Mouse (Mus musculus) forebrain, embryonic 11.5 days (tissue): ENCODE measurements at regions not wholly inside any gene's neighbourhood (a gene's known extent, or its start where the extent isn't known, plus 50 kb on each side); places are given as distances from the start of the nearest gene placed in this dataset.

ENCODE experiments used
- ATAC-seq: fragments of 200-750 bp; cut with Nextera tagmentation; replicated peaks from 2 replicates; pipeline ENCODE4 v1.8.0; 2017; ENCODE audit warnings: moderate TSS enrichment; ENCODE audit not compliant: low FRiP score
- DNase-seq: peaks from one replicate; pipeline ENCODE4 v3.0.0-alpha.2; 2017; ENCODE audit warnings: low spot score
- H3K27ac ChIP-seq: fragments of 300-500 bp; sonication (generic); 2 replicates; pipeline ENCODE4 v1.5.1; 2014; ENCODE audit warnings: low read depth, low read length
- H3K27me3 ChIP-seq: fragments of 300-500 bp; sonication (generic); 2 replicates; pipeline ENCODE4 v1.6.1; 2014; ENCODE audit warnings: mild to moderate bottlenecking, low read length, mixed read lengths; ENCODE audit not compliant: control insufficient read depth, insufficient read depth
- H3K36me3 ChIP-seq: fragments of 300-500 bp; sonication (generic); 2 replicates; pipeline ENCODE4 v1.6.1; 2014; ENCODE audit warnings: mild to moderate bottlenecking, low read length, moderate library complexity, mixed read lengths; ENCODE audit not compliant: control insufficient read depth, insufficient read depth
- H3K4me1 ChIP-seq: fragments of 300-500 bp; sonication (generic); replicated peaks from 2 replicates; pipeline ENCODE4 v1.6.1; 2014; ENCODE audit warnings: low read length, mixed read lengths; ENCODE audit not compliant: control insufficient read depth, insufficient read depth
- H3K4me2 ChIP-seq: fragments of 300-500 bp; sonication (generic); 2 replicates; pipeline ENCODE4 v1.6.1; 2014; ENCODE audit warnings: low read depth, mild to moderate bottlenecking, low read length, moderate library complexity, mixed read lengths; ENCODE audit not compliant: severe bottlenecking
- H3K4me3 ChIP-seq: fragments of 300-500 bp; sonication (generic); 2 replicates; pipeline ENCODE4 v1.5.1; 2014; ENCODE audit warnings: low read depth, low read length
- H3K9ac ChIP-seq: fragments of 300-500 bp; sonication (generic); 2 replicates; pipeline ENCODE4 v1.6.1; 2014; ENCODE audit warnings: low read length
- H3K9me3 ChIP-seq: fragments of 300-500 bp; sonication (generic); 2 replicates; pipeline ENCODE4 v1.6.1; 2016; ENCODE audit warnings: low read length, mixed read lengths; ENCODE audit not compliant: control insufficient read depth
- WGBS: fragments of 180-500 bp; shearing (Covaris S2); extraction: QIAGEN DNeasy Blood & Tissue Kit; methylation state at CpG from one replicate; pipeline ENCODE4 v1.1.7; 2014; 5-methylcytosine and 5-hydroxymethylcytosine counted together

- no peaks in the 10 kb centered on the region for H3K36me3 ChIP-seq
- ATAC-seq (no peak), DNase-seq (no peak)
- no peak overlapping the region for H3K4me3 ChIP-seq
- 0 out of 2 replicates have a peak, but pooled peaks cover 4% of the 10 kb centered on the region for H3K4me1 ChIP-seq
- 92% methylated on average over 3 of the region's 3 CpGs for WGBS
- no peak overlapping the region for H3K4me2 ChIP-seq
- no peak overlapping the region for H3K9ac ChIP-seq
- H3K27ac ChIP-seq: no peak overlapping the region
- no peaks in the 10 kb centered on the region for H3K9me3 ChIP-seq
- H3K27me3 ChIP-seq: no peaks in the 10 kb centered on the region
Measured at GRCm38 (mm10) chr5:118349057-118349456, 104.0 kb downstream of the 2410131K14Rik start.

- Histone ChIP-seq H3K36me3 (no peaks in the 10 kb centered on the region), H3K9me3 (no peaks in the 10 kb centered on the region), H3K4me1 (peaks cover 2% of the 10 kb centered on the region; the same call in 1 of the 2 replicates), H3K27ac (no peak overlapping the region), H3K9ac (no peak overlapping the region), H3K27me3 (no peaks in the 10 kb centered on the region), H3K4me2 (no peak overlapping the region), H3K4me3 (no peak overlapping the region)
- no peak for DNase-seq
- no peak for ATAC-seq
- WGBS: 39% methylated on average over 1 of the region's 1 CpGs
Measured at GRCm38 (mm10) chr5:118351301-118351700, 106.3 kb downstream of the 2410131K14Rik start.

- no peak overlapping the region for H3K4me3 ChIP-seq
- ATAC-seq (no peak), DNase-seq (no peak)
- no peak overlapping the region for H3K27ac ChIP-seq
- H3K9me3 ChIP-seq: no peaks in the 10 kb centered on the region
- no peaks in the 10 kb centered on the region for H3K36me3 ChIP-seq
- H3K4me1 ChIP-seq: peaks cover 2% of the 10 kb centered on the region; the same call in 1 of the 2 replicates
- H3K9ac ChIP-seq: no peak overlapping the region
- WGBS: 92% methylated on average over 4 of the region's 4 CpGs
- H3K27me3 ChIP-seq: no peaks in the 10 kb centered on the region
- no peak overlapping the region for H3K4me2 ChIP-seq
Measured at GRCm38 (mm10) chr5:118352142-118352541, 107.1 kb downstream of the 2410131K14Rik start.

GRCm38 (mm10) chr5:118353061-118353460 lies 108.0 kb downstream of the 2410131K14Rik start:
- no peaks in the 10 kb centered on the region for H3K36me3 ChIP-seq
- H3K27me3 ChIP-seq: no peaks in the 10 kb centered on the region
- H3K9ac ChIP-seq: no peak overlapping the region
- ATAC-seq (no peak), DNase-seq (no peak)
- H3K27ac ChIP-seq: no peak overlapping the region
- no peak overlapping the region for H3K4me2 ChIP-seq
- peaks cover 2% of the 10 kb centered on the region; the same call in 1 of the 2 replicates for H3K4me1 ChIP-seq
- H3K9me3 ChIP-seq: no peaks in the 10 kb centered on the region
- WGBS: 63% methylated on average over 6 of the region's 6 CpGs
- no peak overlapping the region for H3K4me3 ChIP-seq

- Histone ChIP-seq H3K4me3 (no peak overlapping the region), H3K27me3 (no peaks in the 10 kb centered on the region), H3K27ac (no peak overlapping the region), H3K4me2 (peak overlapping the region; percentile 5; the same call in 1 of the 2 replicates), H3K36me3 (no peaks in the 10 kb centered on the region), H3K9me3 (no peaks in the 10 kb centered on the region), H3K9ac (no peak overlapping the region), H3K4me1 (peaks cover 2% of the 10 kb centered on the region; the same call in 1 of the 2 replicates)
- 13% methylated on average over 9 of the region's 9 CpGs for WGBS
- DNase-seq (no peak), ATAC-seq (no peak)
Measured at GRCm38 (mm10) chr5:118353689-118354088, 108.7 kb downstream of the 2410131K14Rik start.

- Histone ChIP-seq H3K9me3 (no peaks in the 10 kb centered on the region), H3K27me3 (no peaks in the 10 kb centered on the region), H3K4me3 (no peak overlapping the region), H3K36me3 (no peaks in the 10 kb centered on the region), H3K4me1 (peaks cover 2% of the 10 kb centered on the region; the same call in 1 of the 2 replicates), H3K4me2 (peak overlapping the region; percentile 5; the same call in 1 of the 2 replicates), H3K27ac (no peak overlapping the region), H3K9ac (no peak overlapping the region)
- no peak for ATAC-seq
- 16% methylated on average over 5 of the region's 5 CpGs for WGBS
- DNase-seq: no peak
Measured at GRCm38 (mm10) chr5:118354127-118354526, 109.1 kb downstream of the 2410131K14Rik start.

- H3K27me3 ChIP-seq: no peaks in the 10 kb centered on the region
- no peaks in the 10 kb centered on the region for H3K36me3 ChIP-seq
- WGBS: 15% methylated on average over 3 of the region's 3 CpGs
- DNase-seq: no peak
- H3K4me1 ChIP-seq: peaks cover 2% of the 10 kb centered on the region; the same call in 1 of the 2 replicates
- H3K27ac ChIP-seq: peak overlapping the region; percentile 27; the same call in 1 of the 2 replicates
- H3K9me3 ChIP-seq: no peaks in the 10 kb centered on the region
- H3K4me3 ChIP-seq: no peak overlapping the region
- H3K9ac ChIP-seq: no peak overlapping the region; the same call in 1 of the 2 replicates
- no peak for ATAC-seq
- H3K4me2 ChIP-seq: no peak overlapping the region
Measured at GRCm38 (mm10) chr5:118354871-118355270, 109.8 kb downstream of the 2410131K14Rik start.

GRCm38 (mm10) chr5:118355287-118355686 lies 110.3 kb downstream of the 2410131K14Rik start:
- 76% methylated on average over 5 of the region's 5 CpGs for WGBS
- H3K4me1 ChIP-seq: peaks cover 2% of the 10 kb centered on the region; the same call in 1 of the 2 replicates
- peak overlapping the region; percentile 27; the same call in 1 of the 2 replicates for H3K27ac ChIP-seq
- H3K4me3 ChIP-seq: no peak overlapping the region
- DNase-seq (no peak), ATAC-seq (no peak)
- H3K27me3 ChIP-seq: no peaks in the 10 kb centered on the region
- no peak overlapping the region for H3K4me2 ChIP-seq
- no peaks in the 10 kb centered on the region for H3K36me3 ChIP-seq
- H3K9me3 ChIP-seq: no peaks in the 10 kb centered on the region
- H3K9ac ChIP-seq: no peak overlapping the region; the same call in 1 of the 2 replicates

- no peak for DNase-seq
- H3K4me1 ChIP-seq: peaks cover 2% of the 10 kb centered on the region; the same call in 1 of the 2 replicates
Measured at GRCm38 (mm10) chr5:118355691-118356337, 110.8 kb downstream of the 2410131K14Rik start.

More at GRCm38 (mm10) chr5:118355691-118356337, 110.8 kb downstream of the 2410131K14Rik start:
- H3K9me3 ChIP-seq: no peaks in the 10 kb centered on the region
- no peaks in the 10 kb centered on the region for H3K27me3 ChIP-seq
- no peak overlapping the region for H3K4me3 ChIP-seq
- WGBS: 67% methylated on average over 11 of the region's 11 CpGs
- no peak for ATAC-seq
- H3K4me2 ChIP-seq: no peak overlapping the region
- no peaks in the 10 kb centered on the region for H3K36me3 ChIP-seq
- H3K27ac ChIP-seq: 0 out of 2 replicates have a peak overlapping the region, but pooled peaks have one; percentile 27
- no peak overlapping the region; the same call in 1 of the 2 replicates for H3K9ac ChIP-seq
